Mouse (Mus musculus) CH12.LX (cell line): Measurements from ENCODE around the gene Foxp1. TPM values are rescaled to one million over a fixed set of nuclear protein-coding genes. Genes with fewer than 3 reads are reported as not detected.
A peak's percentile ranks its signal among the peaks of the same experiment; 100 is the strongest.

Experiments used
- DNase-seq: peaks from one replicate; pipeline ENCODE4 v3.0.0-alpha.2; 2013; ENCODE audit errors: extremely low read depth
- H3K27ac ChIP-seq: 2 replicates; pipeline ENCODE4 v1.5.1; 2012; ENCODE audit warnings: low read depth, mild to moderate bottlenecking, control low read depth, moderate library complexity; ENCODE audit not compliant: insufficient read depth
- H3K27me3 ChIP-seq: replicated peaks from 2 replicates; pipeline ENCODE3; 2012; ENCODE audit warnings: inconsistent platforms
- H3K36me3 ChIP-seq, 2 experiments: replicated peaks in 1 of 2; 2 replicates each; pipeline versions ENCODE3 to v1.6.1; 2012; ENCODE audit warnings: inconsistent platforms in 1 of 2, low read length in 1 of 2, mild to moderate bottlenecking in 1 of 2, mixed read lengths in 1 of 2, moderate library complexity in 1 of 2; ENCODE audit not compliant: control insufficient read depth in 1 of 2, insufficient read depth in 1 of 2
- H3K4me1 ChIP-seq, 2 experiments: 2 replicates each; pipeline ENCODE4 v1.6.1; 2012; ENCODE audit warnings: inconsistent platforms in 1 of 2, moderate library complexity in 1 of 2; ENCODE audit not compliant: insufficient read depth in 2 of 2, control insufficient read depth in 1 of 2
- H3K4me2 ChIP-seq: 2 replicates; pipeline ENCODE4 v1.6.1; 2012; ENCODE audit warnings: low read depth, mild to moderate bottlenecking, control low read depth; ENCODE audit not compliant: poor library complexity, insufficient read depth, severe bottlenecking
- H3K4me3 ChIP-seq, 3 experiments: fragments of 150-350 bp in 1 of 3; sonication (generic) in 1 of 3; replicated peaks in 1 of 3; 2 replicates each; pipeline versions ENCODE3 to v1.5.1; 2011 to 2012; ENCODE audit warnings: low read depth in 2 of 3, low read length in 2 of 3, mild to moderate bottlenecking in 2 of 3, moderate library complexity in 2 of 3, control low read depth in 1 of 3, improper control_type of control experiment in 1 of 3, inconsistent platforms in 1 of 3, mixed read lengths in 1 of 3; ENCODE audit not compliant: poor library complexity in 1 of 3
- H3K79me2 ChIP-seq: replicated peaks from 2 replicates; pipeline ENCODE4 v1.6.1; 2012; ENCODE audit warnings: mild to moderate bottlenecking, moderate library complexity; ENCODE audit not compliant: control insufficient read depth, poor library complexity, insufficient read depth, severe bottlenecking; ENCODE audit errors: extremely low read depth
- H3K9ac ChIP-seq: 2 replicates; pipeline ENCODE4 v1.6.1; 2012; ENCODE audit warnings: low read depth, mild to moderate bottlenecking, control low read depth, moderate library complexity; ENCODE audit not compliant: insufficient read depth
- H3K9me3 ChIP-seq: replicated peaks from 2 replicates; pipeline ENCODE3; 2012; ENCODE audit warnings: low read length, inconsistent platforms, mixed read lengths
- BHLHE40 ChIP-seq: IDR thresholded peaks from 2 replicates; pipeline ENCODE4 v1.6.1; 2011; ENCODE audit warnings: mild to moderate bottlenecking, low read depth, low read length, improper control_type of control experiment
- CHD1 ChIP-seq: IDR thresholded peaks from 2 replicates; pipeline ENCODE4 v1.6.1; 2012; ENCODE audit warnings: low read depth, low read length, improper control_type of control experiment, inconsistent platforms
- CHD2 ChIP-seq: IDR thresholded peaks from 2 replicates; pipeline ENCODE4 v1.6.1; 2011; ENCODE audit warnings: low read length, improper control_type of control experiment
- CTCF ChIP-seq, 2 experiments: IDR thresholded peaks in 1 of 2; conservative IDR thresholded peaks in 1 of 2; 2 replicates each; pipeline ENCODE4 v1.5.1; 2011 to 2012; ENCODE audit warnings: low read depth in 2 of 2, low read length in 2 of 2, improper control_type of control experiment in 1 of 2, inconsistent platforms in 1 of 2, mild to moderate bottlenecking in 1 of 2, moderate library complexity in 1 of 2
- E2F4 ChIP-seq: IDR thresholded peaks from 2 replicates; pipeline ENCODE4 v1.6.1; 2011; ENCODE audit warnings: low read depth, low read length, improper control_type of control experiment; ENCODE audit not compliant: insufficient replicate concordance
- ELF1 ChIP-seq: IDR thresholded peaks from 2 replicates; pipeline ENCODE4 v1.6.1; 2014; ENCODE audit warnings: low read depth, mild to moderate bottlenecking, inconsistent platforms, low read length, improper control_type of control experiment
- EP300 ChIP-seq: IDR thresholded peaks from 2 replicates; pipeline ENCODE4 v1.6.1; 2011; ENCODE audit warnings: low read length, improper control_type of control experiment
- ETS1 ChIP-seq: conservative IDR thresholded peaks from 2 replicates; pipeline ENCODE4 v1.6.1; 2012; ENCODE audit warnings: low read depth, mild to moderate bottlenecking, inconsistent platforms, low read length, improper control_type of control experiment, moderate library complexity
- GABPA ChIP-seq: IDR thresholded peaks from 2 replicates; pipeline ENCODE4 v1.6.1; 2012; ENCODE audit warnings: low read depth, low read length, improper control_type of control experiment, inconsistent platforms; ENCODE audit not compliant: insufficient replicate concordance
- HCFC1 ChIP-seq: IDR thresholded peaks from 2 replicates; pipeline ENCODE4 v1.6.1; 2012; ENCODE audit warnings: low read depth, mild to moderate bottlenecking, inconsistent platforms, low read length, improper control_type of control experiment
- IRF4 ChIP-seq: IDR thresholded peaks from 2 replicates; pipeline ENCODE4 v1.6.1; 2014; ENCODE audit warnings: low read depth, mild to moderate bottlenecking, inconsistent platforms, low read length, improper control_type of control experiment
- JUN ChIP-seq: IDR thresholded peaks from 2 replicates; pipeline ENCODE4 v1.6.1; 2011; ENCODE audit warnings: low read depth, mild to moderate bottlenecking, low read length, improper control_type of control experiment, moderate library complexity; ENCODE audit not compliant: insufficient read depth
- JUND ChIP-seq: conservative IDR thresholded peaks from 2 replicates; pipeline ENCODE4 v1.6.1; 2011; ENCODE audit warnings: low read depth, low read length, improper control_type of control experiment
- KAT2A ChIP-seq: IDR thresholded peaks from 2 replicates; pipeline ENCODE4 v1.6.1; 2012; ENCODE audit warnings: low read length, improper control_type of control experiment, inconsistent platforms; ENCODE audit not compliant: insufficient replicate concordance
- MAFK ChIP-seq: IDR thresholded peaks from 2 replicates; pipeline ENCODE4 v1.6.1; 2011; ENCODE audit warnings: low read length, improper control_type of control experiment; ENCODE audit not compliant: insufficient replicate concordance
- MAX ChIP-seq: IDR thresholded peaks from 2 replicates; pipeline ENCODE4 v1.6.1; 2011; ENCODE audit warnings: low read length, improper control_type of control experiment
- MAZ ChIP-seq: IDR thresholded peaks from 2 replicates; pipeline ENCODE4 v1.6.1; 2012; ENCODE audit warnings: low read depth, mild to moderate bottlenecking, inconsistent platforms, low read length, improper control_type of control experiment, moderate library complexity
- MEF2A ChIP-seq: IDR thresholded peaks from 2 replicates; pipeline ENCODE4 v1.6.1; 2014; ENCODE audit warnings: low read depth, mild to moderate bottlenecking, inconsistent platforms, low read length, improper control_type of control experiment, borderline replicate concordance
- MXI1 ChIP-seq: IDR thresholded peaks from 2 replicates; pipeline ENCODE4 v1.6.1; 2011; ENCODE audit warnings: mild to moderate bottlenecking, low read depth, low read length, improper control_type of control experiment
- MYC ChIP-seq: IDR thresholded peaks from 2 replicates; pipeline ENCODE4 v1.6.1; 2011; ENCODE audit warnings: low read depth, mild to moderate bottlenecking, improper control_type of control experiment, low read length
- NELFE ChIP-seq: IDR thresholded peaks from 2 replicates; pipeline ENCODE4 v1.6.1; 2011; ENCODE audit warnings: low read depth, low read length, improper control_type of control experiment
- NRF1 ChIP-seq: IDR thresholded peaks from 2 replicates; pipeline ENCODE4 v1.6.1; 2014; ENCODE audit warnings: low read depth, mild to moderate bottlenecking, inconsistent platforms, low read length, improper control_type of control experiment, moderate library complexity
- PAX5 ChIP-seq: IDR thresholded peaks from 2 replicates; pipeline ENCODE4 v1.6.1; 2012; ENCODE audit warnings: low read length, inconsistent platforms, mixed read lengths
- POLR2A ChIP-seq: IDR thresholded peaks from 2 replicates; pipeline ENCODE4 v1.6.1; 2011; ENCODE audit warnings: low read depth, mild to moderate bottlenecking, improper control_type of control experiment, low read length
- POLR2AphosphoS2 ChIP-seq: IDR thresholded peaks from 2 replicates; pipeline ENCODE4 v1.6.1; 2011; ENCODE audit warnings: low read depth, low read length, improper control_type of control experiment
- RAD21 ChIP-seq: IDR thresholded peaks from 2 replicates; pipeline ENCODE4 v1.6.1; 2011; ENCODE audit warnings: low read depth, mild to moderate bottlenecking, low read length, improper control_type of control experiment, moderate library complexity
- RCOR1 ChIP-seq: conservative IDR thresholded peaks from 2 replicates; pipeline ENCODE4 v1.6.1; 2012; ENCODE audit warnings: low read depth, mild to moderate bottlenecking, inconsistent platforms, low read length, improper control_type of control experiment
- SIN3A ChIP-seq: IDR thresholded peaks from 2 replicates; pipeline ENCODE4 v1.6.1; 2012; ENCODE audit warnings: low read length, improper control_type of control experiment, inconsistent platforms
- SMC3 ChIP-seq: IDR thresholded peaks from 2 replicates; pipeline ENCODE4 v1.6.1; 2011; ENCODE audit warnings: low read depth, low read length, improper control_type of control experiment
- TBP ChIP-seq: conservative IDR thresholded peaks from 2 replicates; pipeline ENCODE4 v1.6.1; 2011; ENCODE audit warnings: low read depth, low read length, improper control_type of control experiment
- TCF12 ChIP-seq: IDR thresholded peaks from 2 replicates; pipeline ENCODE4 v1.6.1; 2014; ENCODE audit warnings: low read depth, mild to moderate bottlenecking, inconsistent platforms, low read length, improper control_type of control experiment
- UBTF ChIP-seq: IDR thresholded peaks from 2 replicates; pipeline ENCODE4 v1.6.1; 2012; ENCODE audit warnings: low read depth, mild to moderate bottlenecking, inconsistent platforms, low read length, improper control_type of control experiment, moderate library complexity
- USF1 ChIP-seq: IDR thresholded peaks from 2 replicates; pipeline ENCODE4 v1.6.1; 2014; ENCODE audit warnings: low read depth, mild to moderate bottlenecking, inconsistent platforms, low read length, improper control_type of control experiment
- USF2 ChIP-seq: conservative IDR thresholded peaks from 2 replicates; pipeline ENCODE4 v1.6.1; 2011; ENCODE audit warnings: low read depth, low read length, improper control_type of control experiment
- ZC3H11A ChIP-seq: IDR thresholded peaks from 2 replicates; pipeline ENCODE4 v1.6.1; 2012; ENCODE audit warnings: low read depth, mild to moderate bottlenecking, inconsistent platforms, low read length, improper control_type of control experiment
- ZKSCAN1 ChIP-seq: IDR thresholded peaks from 2 replicates; pipeline ENCODE4 v1.6.1; 2012; ENCODE audit warnings: low read depth, inconsistent platforms, low read length, improper control_type of control experiment, borderline replicate concordance
- ZMIZ1 ChIP-seq: IDR thresholded peaks from 2 replicates; pipeline ENCODE4 v1.6.1; 2012; ENCODE audit warnings: low read depth, mild to moderate bottlenecking, inconsistent platforms, low read length, improper control_type of control experiment
- ZNF384 ChIP-seq: IDR thresholded peaks from 2 replicates; pipeline ENCODE4 v1.6.1; 2012; ENCODE audit warnings: low read depth, low read length, improper control_type of control experiment, inconsistent platforms
- dilution Hi-C: fragments of 300-500 bp; cut with MboI; formaldehyde crosslinking; loops from 2 replicates; pipeline ENCODE4 v1.14.3; 2020; ENCODE audit warnings: low sequenced_read_pairs; ENCODE audit not compliant: extremely low pct_unique_long_range_greater_than_20kb, extremely low pct_ligation_motif_present
- in situ Hi-C: fragments of 300-500 bp; cut with MboI; formaldehyde crosslinking; loops from 3 replicates; pipeline ENCODE4 v1.14.3; 2019; ENCODE audit warnings: low sequenced_read_pairs, low pct_ligation_motif_present, low pct_unique_long_range_greater_than_20kb, mixed read lengths
- polyA plus RNA-seq: library from polyadenylated mRNA; unstranded; fragments of >175 nt; gene quantifications from 2 replicates; pipeline ENCODE4 v1.2.1, GENCODE M21; 2012; ENCODE audit warnings: low read depth; ENCODE audit not compliant: insufficient read length
- total RNA-seq, 2 experiments: library from RNA; depleted of rRNA; stranded (reverse); fragments of 300-350 nt in 1 of 2; fragments of >200 nt in 1 of 2; gene quantifications; 2 replicates each; pipeline ENCODE4 v1.2.3; 2012 to 2014

The Foxp1 gene
- total and polyA plus RNA-seq, 3 experiments = 66.5 to 105 (median 87.4) TPM

- H3K27ac ChIP-seq = peak overlapping the region; percentile 93
Observed at GRCm38 (mm10) chr6:99260941-99261736, 261.4 kb downstream of the Foxp1 start.

DNA sequence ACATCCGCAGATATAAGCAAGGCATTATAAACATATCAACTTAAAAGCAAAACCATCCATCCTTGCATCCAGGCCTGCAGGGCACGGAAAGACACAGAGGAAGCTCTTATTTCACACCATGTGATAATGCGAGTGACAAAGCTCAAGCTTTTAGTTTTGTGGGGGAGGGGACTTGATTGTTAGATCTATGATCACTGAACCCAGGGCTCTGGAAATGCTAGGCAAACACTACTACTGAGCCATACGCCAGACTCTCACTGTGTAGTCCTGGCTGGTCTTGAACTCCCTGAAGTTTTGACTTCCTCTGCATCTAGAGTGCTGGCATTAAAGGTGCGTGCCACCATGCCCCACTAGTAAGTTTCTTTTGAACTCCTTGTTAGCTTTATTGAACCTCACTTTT lies 264.2 kb downstream of the Foxp1 start:
- peaks cover 5 to 9% of the 10 kb centered on the region in 2 experiments for H3K36me3 ChIP-seq
- H3K9me3 ChIP-seq = no peaks in the 10 kb centered on the region
- no peak overlapping the region for H3K4me2 ChIP-seq
- peaks cover 25 to 50% of the 10 kb centered on the region in 2 experiments for H3K4me1 ChIP-seq
- H3K4me3 ChIP-seq = no peak overlapping the region
- TF ChIP-seq RAD21 = no peak
- TF ChIP-seq IRF4 = no peak
- no peak for TF ChIP-seq SMC3
- no peak for TF ChIP-seq PAX5
- TF ChIP-seq NRF1 = no peak
- no peak for TF ChIP-seq ZC3H11A
- TF ChIP-seq USF2 = no peak
- TF ChIP-seq BHLHE40 = no peak
- no peak for TF ChIP-seq TBP
- TF ChIP-seq ZNF384 = no peak
- no peak for TF ChIP-seq MXI1
- no peak for TF ChIP-seq MAZ
- TF ChIP-seq MAFK = no peak
- in situ Hi-C loops (no loop called here), dilution Hi-C loops (no loop called here)
- DNase-seq = no peak
- H3K27ac ChIP-seq = no peak overlapping the region
- no peaks in the 10 kb centered on the region for H3K27me3 ChIP-seq
- no peak overlapping the region for H3K9ac ChIP-seq
- H3K79me2 ChIP-seq = peaks cover 13% of the 10 kb centered on the region

More at GRCm38 (mm10) chr6:99260941-99261736, 261.4 kb downstream of the Foxp1 start:
- peaks cover 29 to 65% of the 10 kb centered on the region in 2 experiments for H3K4me1 ChIP-seq
- in situ Hi-C loops (no loop called here), dilution Hi-C loops (no loop called here)
- peak; percentile 84 for DNase-seq
- H3K36me3 ChIP-seq = peaks cover 3 to 7% of the 10 kb centered on the region in 2 experiments
- H3K4me3 ChIP-seq = peak overlapping the region in 1 of 3 experiments; percentile 6
- H3K79me2 ChIP-seq = peaks cover 13% of the 10 kb centered on the region
- no peaks in the 10 kb centered on the region for H3K9me3 ChIP-seq
- peak overlapping the region; percentile 78 for H3K9ac ChIP-seq
- peak overlapping the region; percentile 87 for H3K4me2 ChIP-seq
- TF ChIP-seq UBTF (no peak), RAD21 (peak; percentile 13), TCF12 (peak; percentile 88), ZNF384 (peak; percentile 81), ZMIZ1 (no peak), MAZ (peak; percentile 98), SMC3 (peak; percentile 14; the same call in 1 of the 2 replicates), ELF1 (0 out of 2 replicates have a peak, but pooled peaks have one; percentile 30), RCOR1 (peak; percentile 97; the same call in 1 of the 2 replicates), IRF4 (peak; percentile 96), MEF2A (peak; percentile 92), MAX (peak; percentile 77), CTCF (conservative IDR thresholded peaks at IDR 0.05 in 1 of 2, IDR thresholded peaks at IDR 0.05 in 1 of 2; ENCODE audit: low read depth in 2 of 2, low read length in 2 of 2) (0 out of 4 replicates have a peak, but pooled peaks of 1 of the 2 experiments have one; percentile 15), ZC3H11A (no peak), USF2 (no peak), HCFC1 (no peak; the same call in none of the 2 replicates), NRF1 (no peak), KAT2A (0 out of 2 replicates have a peak, but pooled peaks have one; percentile 46), NELFE (no peak), CHD2 (peak; percentile 88), BHLHE40 (peak; percentile 99), GABPA (no peak), ETS1 (peak; percentile 97), POLR2A (no peak; the same call in 1 of the 2 replicates), MYC (peak; percentile 93), MXI1 (peak; percentile 83), E2F4 (0 out of 2 replicates have a peak, but pooled peaks have one; percentile 67), SIN3A (peak; percentile 91), PAX5 (no peak), EP300 (peak; percentile 97), MAFK (peak; percentile 87), TBP (no peak; the same call in 1 of the 2 replicates), JUN (peak; percentile 86), POLR2AphosphoS2 (no peak), ZKSCAN1 (no peak), USF1 (no peak), JUND (peak; percentile 86), CHD1 (peak; percentile 85)
- H3K27me3 ChIP-seq = no peaks in the 10 kb centered on the region
